In genomic region chr12:85958460-85958859, GRCm38 (mm10) we compare ENCODE assay signal across 23 mouse cellular contexts.
DNase-seq lines count a peak whose midpoint lies in the region; TF ChIP-seq lines count a peak whose summit lies in the region.
"Had no signal": no experiment of that assay in that cellular context is flagged by ENCODE, and none has a peak within 500 bp of the region (broad histone marks: within the 10 kb centered on the region; RNA-seq: fewer than 3 reads in every experiment).

No protein-coding gene starts in this region.

- WGBS in heart, embryonic 10.5 days: 72% methylated on average over 2 of the region's 2 CpGs
- 40% methylated on average over 2 of the region's 2 CpGs for WGBS in spleen, adult 2 months
- 94% methylated on average over 2 of the region's 2 CpGs for whole genome bisulfite sequencing in limb, embryonic 10.5 days

- intact Hi-C loops in heart, postnatal 36 days (cut with DNase I): loop anchor here (10.0 kb wide), 1 partner anchor 656 kb away; no protein-coding TSS in a partner anchor

- no peaks in the 10 kb centered on the region for H3K9me3 ChIP-seq in heart, embryonic 10.5 days
- H3K9me3 ChIP-seq in limb, embryonic 10.5 days (replicated peaks): no peaks in the 10 kb centered on the region
- H3K9me3 ChIP-seq: G1E; hindbrain, embryonic 12.5 days; midbrain, embryonic 12.5 days; stomach, embryonic 15.5 days had no signal

- H3K36me3 ChIP-seq in heart, embryonic 10.5 days: peaks cover 19% of the 10 kb centered on the region; the same call in 1 of the 2 replicates
- no peaks in the 10 kb centered on the region for H3K36me3 ChIP-seq in spleen, adult 2 months (ENCODE audit: control insufficient read depth, insufficient read depth, low read length)
- peaks cover 12% of the 10 kb centered on the region; the same call in 1 of the 2 replicates for H3K36me3 ChIP-seq in limb, embryonic 10.5 days
- H3K36me3 ChIP-seq in splenic B cell, adult 2 months (ENCODE audit: control insufficient read depth, insufficient read depth, low read length, poor library complexity, severe bottlenecking): no peaks in the 10 kb centered on the region
- H3K36me3 ChIP-seq: stomach, embryonic 15.5 days had no signal

- TF ChIP-seq POLR2A in spleen, adult 2 months (IDR thresholded peaks at IDR 0.05; ENCODE audit: low read depth, low read length): no peak

- H3K4me3 ChIP-seq in heart, embryonic 10.5 days: no peak overlapping the region
- H3K4me3 ChIP-seq in spleen, adult 2 months (ENCODE audit: extremely low read depth, insufficient read depth, insufficient read length): no peak overlapping the region
- no peak overlapping the region for H3K4me3 ChIP-seq in limb, embryonic 10.5 days
- H3K4me3 ChIP-seq: gastrocnemius, adult 2 months; hindbrain, embryonic 12.5 days; midbrain, embryonic 12.5 days; stomach, embryonic 15.5 days had no signal

- no peak for TF ChIP-seq CTCF in spleen, adult 2 months (IDR thresholded peaks at IDR 0.05; ENCODE audit: extremely low read depth, insufficient read depth, insufficient read length, insufficient replicate concordance)

- H3K27ac ChIP-seq in heart, embryonic 10.5 days: peak overlapping the region; percentile 47; the same call in 1 of the 2 replicates
- peak overlapping the region; percentile 37 for H3K27ac ChIP-seq in spleen, adult 2 months (ENCODE audit: insufficient read depth, low read length)
- H3K27ac ChIP-seq in limb, embryonic 10.5 days: peak overlapping the region; percentile 90
- H3K27ac ChIP-seq: hindbrain, embryonic 12.5 days; liver, embryonic 14.5 days; midbrain, embryonic 12.5 days; stomach, embryonic 15.5 days had no signal

- peaks cover 32% of the 10 kb centered on the region for H3K4me1 ChIP-seq in heart, embryonic 10.5 days
- H3K4me1 ChIP-seq in spleen, adult 2 months (ENCODE audit: control insufficient read depth, insufficient read depth, insufficient read length): peaks cover 21% of the 10 kb centered on the region
- H3K4me1 ChIP-seq in limb, embryonic 10.5 days: peaks cover 47% of the 10 kb centered on the region
- H3K4me1 ChIP-seq: midbrain, embryonic 12.5 days had no signal

- no peak for DNase-seq in heart, embryonic 10.5 days (ENCODE audit: low spot score)
- no peak for DNase-seq in heart, postnatal 36 days
- no peak for DNase-seq in spleen, adult 2 months (ENCODE audit: low read depth in 1 of 2, low spot score in 2 of 2)
- no peak for DNase-seq in spleen, adult 12 weeks (ENCODE audit: low spot score)
- DNase-seq in limb, embryonic 10.5 days (ENCODE audit: low spot score): no peak
- DNase-seq in splenic B cell, adult 2 months (ENCODE audit: low read depth, low spot score): peak; percentile 53
- DNase-seq in layer of hippocampus, adult 9-11 months: no peak
- DNase-seq in layer of hippocampus, postnatal 36 days: no peak
- DNase-seq: adrenal gland, adult 2 months; cerebellum, adult 18-20 months; cerebellum, postnatal 14 days; gastrocnemius, adult 2 months; kidney, adult 11 months; kidney, postnatal 4 days; lung, postnatal 36 days; right cerebral cortex, postnatal 25 days; thymus, postnatal 25 days had no signal

- H3K27me3 ChIP-seq in heart, embryonic 10.5 days (ENCODE audit: insufficient read depth, poor library complexity, severe bottlenecking): no peaks in the 10 kb centered on the region
- H3K27me3 ChIP-seq in spleen, adult 2 months (ENCODE audit: control insufficient read depth, insufficient read depth, low read length): no peaks in the 10 kb centered on the region
- no peaks in the 10 kb centered on the region for H3K27me3 ChIP-seq in limb, embryonic 10.5 days (ENCODE audit: low read depth, poor library complexity, severe bottlenecking)
- no peaks in the 10 kb centered on the region for H3K27me3 ChIP-seq in splenic B cell, adult 2 months (ENCODE audit: control insufficient read depth, insufficient read depth, low read length, poor library complexity, severe bottlenecking)
- H3K27me3 ChIP-seq: hindbrain, embryonic 12.5 days; midbrain, embryonic 12.5 days; Patski; stomach, embryonic 15.5 days had no signal

Comparison
In these comparisons a context has a peak if more than half of its experiments do, and no peak if none do; other contexts are left out.
1. H3K27ac ChIP-seq: peak in every context shown above with its lines; median percentile 90 in limb, embryonic 10.5 days; 47 in heart, embryonic 10.5 days; 37 in spleen, adult 2 months.